Mouse (Mus musculus): ENCODE measurements at regions not wholly inside any gene's neighbourhood (a gene's known extent, or its start where the extent isn't known, plus 50 kb on each side); places are given as distances from the start of the nearest gene placed in this dataset.
"Not testable (repeated sequence)": the region's sequence is repeated elsewhere in the genome, so short reads cannot be mapped to it uniquely, and the experiment has no call there.

- Histone ChIP-seq H3K4me2 (ENCODE audit: low read length) (no peak overlapping the region), H3K27ac (replicated peaks; ENCODE audit: low read depth, low read length) (no peak overlapping the region), H3K27me3 (ENCODE audit: control insufficient read depth, insufficient read depth, low read length) (no peaks in the 10 kb centered on the region), H3K36me3 (ENCODE audit: control insufficient read depth, insufficient read depth, low read length) (no peaks in the 10 kb centered on the region), H3K4me1 (ENCODE audit: control insufficient read depth, insufficient read depth, low read length) (no peaks in the 10 kb centered on the region), H3K4me3 (replicated peaks; ENCODE audit: low read depth, low read length) (no peak overlapping the region), H3K9me3 (ENCODE audit: control insufficient read depth, low read length) (peaks cover 4% of the 10 kb centered on the region; the same call in 1 of the 2 replicates), H3K9ac (replicated peaks; ENCODE audit: low read length) (no peak overlapping the region)
- DNase-seq (no peak), ATAC-seq (ENCODE audit: low FRiP score, low TSS enrichment) (no peak)
- WGBS: 81% methylated on average over 12 of the region's 12 CpGs
Measured at GRCm38 (mm10) chr16:8198771-8199562, 226.0 kb downstream of the Tmem114 start.

- Histone ChIP-seq H3K9ac (replicated peaks; ENCODE audit: low read length) (no peak overlapping the region), H3K36me3 (ENCODE audit: control insufficient read depth, insufficient read depth, low read length) (no peaks in the 10 kb centered on the region), H3K4me3 (replicated peaks; ENCODE audit: low read depth, low read length) (no peak overlapping the region), H3K27ac (replicated peaks; ENCODE audit: low read depth, low read length) (no peak overlapping the region), H3K4me2 (ENCODE audit: low read length) (no peak overlapping the region), H3K9me3 (ENCODE audit: control insufficient read depth, low read length) (no peaks in the 10 kb centered on the region), H3K27me3 (ENCODE audit: control insufficient read depth, insufficient read depth, low read length) (no peaks in the 10 kb centered on the region), H3K4me1 (ENCODE audit: control insufficient read depth, insufficient read depth, low read length) (no peaks in the 10 kb centered on the region)
- ATAC-seq (ENCODE audit: low FRiP score, low TSS enrichment) (no peak), DNase-seq (no peak)
- WGBS: 82% methylated on average over 6 of the region's 6 CpGs
Measured at GRCm38 (mm10) chr16:8189472-8190240, 235.3 kb downstream of the Tmem114 start.

GRCm38 (mm10) chr16:8189071-8189470, 235.9 kb downstream of the Tmem114 start:
- no peaks in the 10 kb centered on the region for H3K27me3 ChIP-seq (ENCODE audit: control insufficient read depth, insufficient read depth, low read length)
- no peaks in the 10 kb centered on the region for H3K9me3 ChIP-seq (ENCODE audit: control insufficient read depth, low read length)
- no peaks in the 10 kb centered on the region for H3K4me1 ChIP-seq (ENCODE audit: control insufficient read depth, insufficient read depth, low read length)
- no peak overlapping the region for H3K4me3 ChIP-seq (replicated peaks; ENCODE audit: low read depth, low read length)
- no peaks in the 10 kb centered on the region for H3K36me3 ChIP-seq (ENCODE audit: control insufficient read depth, insufficient read depth, low read length)
- H3K27ac ChIP-seq (replicated peaks; ENCODE audit: low read depth, low read length): no peak overlapping the region
- H3K4me2 ChIP-seq (ENCODE audit: low read length): no peak overlapping the region
- DNase-seq: no peak
- no peak for ATAC-seq (ENCODE audit: low FRiP score, low TSS enrichment)
- no peak overlapping the region for H3K9ac ChIP-seq (replicated peaks; ENCODE audit: low read length)
- 88% methylated on average over 1 of the region's 1 CpGs for WGBS

- Histone ChIP-seq H3K4me2 (ENCODE audit: low read length) (no peak overlapping the region), H3K36me3 (ENCODE audit: control insufficient read depth, insufficient read depth, low read length) (no peaks in the 10 kb centered on the region), H3K9ac (replicated peaks; ENCODE audit: low read length) (no peak overlapping the region), H3K4me1 (ENCODE audit: control insufficient read depth, insufficient read depth, low read length) (no peaks in the 10 kb centered on the region), H3K9me3 (ENCODE audit: control insufficient read depth, low read length) (no peaks in the 10 kb centered on the region), H3K27ac (replicated peaks; ENCODE audit: low read depth, low read length) (no peak overlapping the region), H3K27me3 (ENCODE audit: control insufficient read depth, insufficient read depth, low read length) (no peaks in the 10 kb centered on the region), H3K4me3 (replicated peaks; ENCODE audit: low read depth, low read length) (no peak overlapping the region)
- DNase-seq (no peak), ATAC-seq (ENCODE audit: low FRiP score, low TSS enrichment) (no peak)
- 55% methylated on average over 4 of the region's 4 CpGs for WGBS
Measured at GRCm38 (mm10) chr16:8188505-8188904, 236.4 kb downstream of the Tmem114 start.

DNA sequence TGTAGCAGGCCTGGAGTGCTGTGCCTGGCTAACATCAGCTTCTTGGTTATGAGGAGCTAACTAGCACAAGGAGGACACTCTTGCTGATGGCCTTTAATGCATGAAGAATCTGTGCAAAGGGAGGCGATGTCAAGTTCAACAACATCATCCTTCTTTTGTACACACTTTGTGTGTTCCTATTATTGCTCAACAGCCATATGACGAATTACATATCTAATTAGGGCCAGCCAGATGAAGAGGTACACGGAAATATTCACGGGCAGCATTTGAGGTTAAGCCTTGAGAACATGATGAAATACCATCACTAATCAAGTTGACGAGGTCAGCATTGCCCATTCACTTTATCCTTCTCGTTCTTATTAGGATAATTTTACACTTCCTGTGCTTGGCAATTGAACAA, 240.2 kb downstream of the Tmem114 start:
- Histone ChIP-seq H3K4me1 (ENCODE audit: control insufficient read depth, insufficient read depth, low read length) (no peaks in the 10 kb centered on the region), H3K9me3 (ENCODE audit: control insufficient read depth, low read length) (no peaks in the 10 kb centered on the region), H3K4me2 (ENCODE audit: low read length) (no peak overlapping the region), H3K36me3 (ENCODE audit: control insufficient read depth, insufficient read depth, low read length) (no peaks in the 10 kb centered on the region), H3K4me3 (replicated peaks; ENCODE audit: low read depth, low read length) (no peak overlapping the region), H3K27ac (replicated peaks; ENCODE audit: low read depth, low read length) (no peak overlapping the region), H3K27me3 (ENCODE audit: control insufficient read depth, insufficient read depth, low read length) (no peaks in the 10 kb centered on the region), H3K9ac (replicated peaks; ENCODE audit: low read length) (no peak overlapping the region)
- DNase-seq (peak; percentile 31), ATAC-seq (ENCODE audit: low FRiP score, low TSS enrichment) (no peak)
- 41% methylated on average over 6 of the region's 6 CpGs for WGBS

DNA sequence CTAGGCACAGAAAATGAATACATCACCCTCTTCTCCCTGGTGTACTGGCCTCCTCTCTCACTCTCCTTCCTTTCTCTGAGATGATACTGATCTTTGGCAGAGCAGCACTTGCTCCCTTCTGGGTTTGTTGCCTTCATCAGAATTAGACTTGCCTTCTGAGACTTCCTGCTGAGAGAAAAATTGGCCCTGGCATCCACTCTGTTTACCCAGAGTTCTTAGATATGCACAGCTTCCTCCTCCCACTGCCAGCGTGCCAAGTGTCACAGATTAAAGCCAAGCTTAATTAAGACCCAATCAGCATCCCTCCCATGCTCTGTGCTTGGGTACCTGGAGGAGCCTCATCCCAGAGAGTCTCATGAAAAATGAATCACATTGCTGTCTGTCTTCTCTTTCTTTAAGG, 246.0 kb downstream of the Tmem114 start:
- Histone ChIP-seq H3K4me3 (replicated peaks; ENCODE audit: low read depth, low read length) (no peak overlapping the region), H3K9ac (replicated peaks; ENCODE audit: low read length) (no peak overlapping the region), H3K4me2 (ENCODE audit: low read length) (no peak overlapping the region), H3K27ac (replicated peaks; ENCODE audit: low read depth, low read length) (no peak overlapping the region), H3K36me3 (ENCODE audit: control insufficient read depth, insufficient read depth, low read length) (no peaks in the 10 kb centered on the region), H3K9me3 (ENCODE audit: control insufficient read depth, low read length) (no peaks in the 10 kb centered on the region), H3K4me1 (ENCODE audit: control insufficient read depth, insufficient read depth, low read length) (no peaks in the 10 kb centered on the region), H3K27me3 (ENCODE audit: control insufficient read depth, insufficient read depth, low read length) (no peaks in the 10 kb centered on the region)
- ATAC-seq (ENCODE audit: low FRiP score, low TSS enrichment) (no peak), DNase-seq (peak; percentile 46)
- WGBS: 19% methylated on average over 1 of the region's 1 CpGs

DNA sequence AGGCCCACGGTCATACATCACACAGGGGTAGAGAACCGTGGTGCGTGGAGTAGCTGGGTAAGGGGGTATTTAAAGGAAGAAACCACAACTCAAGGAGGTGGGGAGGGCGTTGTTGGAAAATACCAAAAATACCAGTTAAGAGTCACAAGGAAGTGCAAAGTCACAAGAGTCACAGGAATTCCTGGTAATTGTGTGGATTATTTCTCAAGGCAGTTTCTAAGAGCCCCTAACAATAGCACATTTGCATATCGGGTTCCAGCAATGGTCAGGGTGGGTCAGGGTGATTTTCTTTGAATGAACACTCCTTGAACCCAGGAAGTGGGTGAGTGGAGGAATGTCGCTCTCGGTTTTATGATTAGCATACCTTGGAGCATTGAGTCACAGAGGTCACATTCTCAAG, 247.7 kb downstream of the Tmem114 start:
- H3K4me1 ChIP-seq (ENCODE audit: control insufficient read depth, insufficient read depth, low read length); H3K4me3 ChIP-seq (replicated peaks; ENCODE audit: low read depth, low read length); H3K27ac ChIP-seq (replicated peaks; ENCODE audit: low read depth, low read length); DNase-seq; H3K9ac ChIP-seq (replicated peaks; ENCODE audit: low read length); ATAC-seq (ENCODE audit: low FRiP score, low TSS enrichment); H3K27me3 ChIP-seq (ENCODE audit: control insufficient read depth, insufficient read depth, low read length); H3K4me2 ChIP-seq (ENCODE audit: low read length); H3K36me3 ChIP-seq (ENCODE audit: control insufficient read depth, insufficient read depth, low read length); H3K9me3 ChIP-seq (ENCODE audit: control insufficient read depth, low read length): not testable (repeated sequence)
- WGBS: 92% methylated on average over 7 of the region's 7 CpGs

DNA sequence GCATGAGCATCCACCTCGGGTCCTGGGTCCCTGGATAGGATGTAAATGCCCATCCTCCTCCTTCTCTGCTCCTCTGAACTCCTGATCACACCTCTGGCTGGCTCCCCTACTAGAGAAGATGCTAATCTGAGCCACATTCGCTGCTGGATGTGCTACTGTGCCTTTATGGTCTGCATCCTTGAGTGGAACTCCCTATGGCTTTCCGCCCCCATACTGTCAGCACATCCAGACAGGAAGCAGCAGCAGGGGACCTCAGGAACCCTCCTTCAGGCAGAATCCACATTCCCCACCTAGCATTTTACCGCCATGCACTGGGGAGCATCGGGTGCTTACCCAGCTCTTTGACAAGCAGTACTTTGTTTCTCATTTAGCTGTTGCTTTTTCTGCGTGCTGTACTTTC, 248.8 kb downstream of the Tmem114 start:
- no peaks in the 10 kb centered on the region for H3K36me3 ChIP-seq (ENCODE audit: control insufficient read depth, insufficient read depth, low read length)
- no peak overlapping the region for H3K27ac ChIP-seq (replicated peaks; ENCODE audit: low read depth, low read length)
- no peak overlapping the region for H3K4me3 ChIP-seq (replicated peaks; ENCODE audit: low read depth, low read length)
- H3K4me2 ChIP-seq (ENCODE audit: low read length): no peak overlapping the region
- no peak overlapping the region for H3K9ac ChIP-seq (replicated peaks; ENCODE audit: low read length)
- DNase-seq: no peak
- no peaks in the 10 kb centered on the region for H3K9me3 ChIP-seq (ENCODE audit: control insufficient read depth, low read length)
- H3K4me1 ChIP-seq (ENCODE audit: control insufficient read depth, insufficient read depth, low read length): no peaks in the 10 kb centered on the region
- H3K27me3 ChIP-seq (ENCODE audit: control insufficient read depth, insufficient read depth, low read length): no peaks in the 10 kb centered on the region
- ATAC-seq (ENCODE audit: low FRiP score, low TSS enrichment): no peak
- WGBS: 68% methylated on average over 6 of the region's 6 CpGs
